ENCODE assay signal across 8 mouse cellular contexts in the genomic region with DNA sequence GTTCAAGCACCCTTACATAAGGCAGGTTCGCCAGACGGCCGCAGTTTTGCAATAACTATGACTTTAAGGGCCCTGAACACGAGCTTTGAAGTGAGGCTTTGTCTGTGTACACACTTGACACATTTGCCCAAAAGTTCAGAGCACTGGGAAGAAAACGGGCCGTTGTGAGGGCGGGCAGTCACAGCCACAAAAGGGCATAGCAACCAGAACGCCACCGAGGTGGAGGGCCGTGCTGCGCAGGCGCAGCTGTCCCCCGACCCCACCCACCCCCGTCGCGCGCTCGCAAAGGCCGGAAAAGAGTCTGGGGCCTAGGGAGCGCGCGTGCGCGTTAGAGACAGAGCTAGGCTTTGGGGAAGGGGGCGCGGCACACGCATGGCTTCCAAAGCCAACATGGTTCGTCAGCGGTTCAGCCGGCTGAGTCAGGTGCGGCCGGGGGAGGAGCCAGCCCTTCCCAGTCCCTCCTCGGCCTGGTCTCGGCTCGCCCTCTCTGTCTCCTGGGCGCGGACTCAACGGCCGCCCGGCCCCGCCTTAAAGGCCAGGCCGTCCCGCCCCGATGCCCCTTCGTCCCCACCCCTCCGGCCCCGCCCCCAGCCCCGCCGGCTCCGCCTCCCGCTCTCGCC. TPM values are rescaled to one million over a fixed set of nuclear protein-coding genes. Genes with fewer than 3 reads are reported as not detected.
DNase-seq lines count a peak whose midpoint lies in the region; ATAC-seq lines count a peak whose summit lies in the region.

A gene (plus strand): TSS at position 296 of the 620 bp plus-strand sequence.

- peak; percentile 99 for DNase-seq in adrenal gland, adult (ENCODE audit: inconsistent age in 2 of 2, low spot score in 1 of 2)
- peak; percentile 99 for DNase-seq in embryo, embryonic 10.5 days (ENCODE audit: low spot score)
- DNase-seq in gastrocnemius, postnatal 14 days = peak; percentile 98
- DNase-seq in left cerebral cortex, postnatal 10 days (ENCODE audit: extremely low spot score in 1 of 2, low spot score in 2 of 2) = peak; percentile 94 to 99
- peak; percentile 95 for DNase-seq in right cerebral cortex, postnatal 25 days
- DNase-seq in urinary bladder, postnatal 4 days (ENCODE audit: low spot score in 2 of 2) = peak; percentile 96 to 99

- ATAC-seq in inflammation-experienced regulatory T-cells, adult 6 months = peak; percentile 66
- ATAC-seq in megakaryocyte-erythroid progenitor cell, adult 5-6 weeks (replicated peaks; ENCODE audit: low FRiP score, low TSS enrichment, poor library complexity, severe bottlenecking) = peak; percentile 97

- intact Hi-C loops in gastrocnemius, postnatal 14 days (cut with DNase I; ENCODE audit: low total_unique reads) = no loop called here
- intact Hi-C loops in left cerebral cortex, postnatal 10 days (cut with DNase I) = no loop called here

RNA-seq across cellular contexts. Expression of the gene that starts here (rescaled TPM):
- 100 to 1,000 TPM; 124 TPM for total RNA-seq in gastrocnemius, postnatal 14 days (2021)
- 100 to 1,000 TPM in 2 of 3 experiments, 10 to 100 TPM in 1; 64.6 to 105 (median 104) TPM for polyA plus RNA-seq in inflammation-experienced regulatory T-cells, adult 6 months (2017; shearing (Covaris generic))
- total RNA-seq in left cerebral cortex, postnatal 10 days (2021) = 10 to 100 TPM; 30.3 to 32.4 TPM
- 34.3 and 36.1 TPM in 2 replicates for total RNA-seq in megakaryocyte-erythroid progenitor cell, adult 5-6 weeks (2014; fragmentation: Nextera tagmentation)
- total RNA-seq in megakaryocyte-erythroid progenitor cell, adult 5-6 weeks (2017) = 33.3 and 53.2 TPM in 2 replicates

Comparison
In these comparisons a context has a peak if more than half of its experiments do, and no peak if none do; other contexts are left out.
1. Peak in every context shown above with its lines: DNase-seq and ATAC-seq.